Mouse (Mus musculus) limb, embryonic 13.5 days (tissue): ENCODE results near the gene Kat5. TPM values are rescaled to one million over a fixed set of nuclear protein-coding genes. Genes with fewer than 3 reads are reported as not detected.

ENCODE experiments used
- ATAC-seq: fragments of 200-750 bp; cut with Nextera tagmentation; 2 replicates; pipeline ENCODE4 v1.8.0; 2017; ENCODE audit warnings: low read depth, moderate number of reproducible peaks, moderate TSS enrichment; ENCODE audit not compliant: low FRiP score
- H3K27ac ChIP-seq: fragments of 300-500 bp; sonication (generic); 2 replicates; pipeline ENCODE4 v1.5.1; 2015; ENCODE audit warnings: inconsistent platforms, mild to moderate bottlenecking, moderate library complexity
- H3K27me3 ChIP-seq: fragments of 300-500 bp; sonication (generic); 2 replicates; pipeline ENCODE4 v1.6.1; 2015; ENCODE audit warnings: mild to moderate bottlenecking, inconsistent platforms
- H3K36me3 ChIP-seq: fragments of 300-500 bp; sonication (generic); 2 replicates; pipeline ENCODE4 v1.6.1; 2015; ENCODE audit warnings: inconsistent platforms, mild to moderate bottlenecking, moderate library complexity
- H3K4me1 ChIP-seq: fragments of 300-500 bp; sonication (generic); 2 replicates; pipeline ENCODE4 v1.6.1; 2015; ENCODE audit warnings: inconsistent platforms
- H3K4me2 ChIP-seq: fragments of 300-500 bp; sonication (generic); replicated peaks from 2 replicates; pipeline ENCODE4 v1.6.1; 2015; ENCODE audit warnings: inconsistent platforms, mild to moderate bottlenecking, moderate library complexity
- H3K4me3 ChIP-seq: fragments of 300-500 bp; sonication (generic); 2 replicates; pipeline ENCODE4 v1.5.1; 2015; ENCODE audit warnings: moderate library complexity, mild to moderate bottlenecking, inconsistent platforms
- H3K9ac ChIP-seq: fragments of 300-500 bp; sonication (generic); 2 replicates; pipeline ENCODE4 v1.6.1; 2015; ENCODE audit warnings: mild to moderate bottlenecking, inconsistent platforms
- H3K9me3 ChIP-seq: fragments of 300-500 bp; sonication (generic); 2 replicates; pipeline ENCODE4 v1.6.1; 2016; ENCODE audit warnings: inconsistent platforms
- whole genome bisulfite sequencing: fragments of 180-500 bp; shearing (Covaris S2); methylation state at CpG from one replicate; pipeline ENCODE4 v1.1.7; 2015; 5-methylcytosine and 5-hydroxymethylcytosine counted together
- polyA plus RNA-seq: library from polyadenylated mRNA; unstranded; fragments of >200 nt; fragmentation: Nextera tagmentation; extraction: Ambion mirVana; gene quantifications from 2 replicates; pipeline ENCODE4 v1.2.1, GENCODE M21; 2015

Gene Kat5
- polyA plus RNA-seq, 1 experiment from 2014 or later: 61.5 TPM

DNA sequence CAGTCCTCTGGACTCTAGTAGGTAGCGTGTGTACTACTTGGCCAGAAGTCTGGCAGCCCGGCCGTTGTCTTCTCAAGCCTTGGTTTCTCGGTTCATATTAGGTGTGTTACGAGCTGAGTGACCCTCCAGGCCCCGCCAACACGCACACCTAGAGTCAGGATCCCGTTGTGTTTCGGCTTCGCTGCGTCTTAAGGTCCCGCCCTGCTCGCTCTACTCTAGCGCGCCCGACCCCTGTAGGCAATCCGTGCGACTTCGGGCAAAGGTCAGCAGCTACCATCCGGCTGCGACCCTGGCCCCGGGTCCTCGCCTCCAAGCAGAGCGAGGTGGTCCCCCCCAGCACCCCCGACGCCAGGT is 42.9 kb downstream of the Kat5 start:
- peaks cover 14% of the 10 kb centered on the region for H3K36me3 ChIP-seq
- peaks cover 18% of the 10 kb centered on the region for H3K4me1 ChIP-seq
- peaks cover 60% of the 10 kb centered on the region for H3K27me3 ChIP-seq
- peak overlapping the region; percentile 91 for H3K4me2 ChIP-seq
- peak overlapping the region; percentile 73 for H3K4me3 ChIP-seq
- H3K27ac ChIP-seq: peak overlapping the region; percentile 52
- no peaks in the 10 kb centered on the region for H3K9me3 ChIP-seq
- 0 out of 2 replicates have a peak, but pooled peaks have one; percentile 3 for ATAC-seq
- 2% methylated on average over 26 of the region's 26 CpGs for whole genome bisulfite sequencing
- peak overlapping the region; percentile 79 for H3K9ac ChIP-seq

DNA sequence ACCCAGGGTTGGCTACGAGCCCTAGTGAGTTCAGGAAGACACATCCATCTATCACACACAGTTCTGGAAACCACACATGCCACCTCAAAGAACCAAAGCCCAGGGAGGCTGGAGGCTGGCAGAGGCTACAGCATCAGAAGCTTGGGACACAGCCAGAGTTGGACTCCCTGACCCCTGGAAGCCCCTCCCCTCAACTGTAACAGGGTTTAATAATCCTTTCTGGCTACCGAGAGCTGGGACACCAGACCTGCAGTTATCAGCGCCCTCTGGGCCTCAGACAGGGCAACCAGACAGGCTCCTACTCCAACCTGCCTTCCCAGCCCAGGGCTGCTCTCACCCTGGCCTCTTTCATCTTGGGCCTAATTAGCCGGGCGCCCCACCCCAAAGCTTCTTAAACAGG is 43.7 kb downstream of the Kat5 start:
- Histone ChIP-seq H3K9ac (no peak overlapping the region), H3K36me3 (peaks cover 14% of the 10 kb centered on the region; the same call in 1 of the 2 replicates), H3K4me1 (peaks cover 18% of the 10 kb centered on the region), H3K4me3 (no peak overlapping the region), H3K27ac (no peak overlapping the region), H3K4me2 (peak overlapping the region; percentile 91), H3K27me3 (peaks cover 69% of the 10 kb centered on the region), H3K9me3 (no peaks in the 10 kb centered on the region)
- ATAC-seq: no peak
- WGBS: 51% methylated on average over 5 of the region's 5 CpGs

DNA sequence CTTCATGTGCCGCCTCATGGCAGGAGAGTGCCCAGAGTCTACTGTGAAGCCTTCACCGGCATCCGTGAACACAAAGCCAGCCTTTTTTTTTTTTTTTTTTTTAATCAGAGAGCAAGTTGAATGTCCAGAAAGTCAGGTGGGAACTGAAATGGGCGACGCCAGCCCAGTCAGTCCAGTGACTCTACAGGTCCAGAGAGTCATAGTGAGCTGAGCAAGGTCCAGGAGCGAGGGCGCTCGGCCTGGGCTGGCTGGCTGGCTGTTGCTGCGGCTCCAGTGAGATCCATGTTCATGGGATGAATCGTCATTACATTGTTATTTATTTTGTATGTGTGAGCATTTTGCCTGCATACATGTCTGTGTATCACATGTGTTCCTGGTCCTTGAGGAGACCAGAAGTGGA is 47.3 kb downstream of the Kat5 start:
- Histone ChIP-seq H3K9me3 (no peaks in the 10 kb centered on the region), H3K4me2 (no peak overlapping the region), H3K9ac (no peak overlapping the region), H3K36me3 (no peaks in the 10 kb centered on the region), H3K4me3 (no peak overlapping the region), H3K4me1 (peaks cover 30% of the 10 kb centered on the region), H3K27me3 (peaks cover 92% of the 10 kb centered on the region), H3K27ac (no peak overlapping the region)
- 87% methylated on average over 10 of the region's 10 CpGs for WGBS
- ATAC-seq: no peak

DNA sequence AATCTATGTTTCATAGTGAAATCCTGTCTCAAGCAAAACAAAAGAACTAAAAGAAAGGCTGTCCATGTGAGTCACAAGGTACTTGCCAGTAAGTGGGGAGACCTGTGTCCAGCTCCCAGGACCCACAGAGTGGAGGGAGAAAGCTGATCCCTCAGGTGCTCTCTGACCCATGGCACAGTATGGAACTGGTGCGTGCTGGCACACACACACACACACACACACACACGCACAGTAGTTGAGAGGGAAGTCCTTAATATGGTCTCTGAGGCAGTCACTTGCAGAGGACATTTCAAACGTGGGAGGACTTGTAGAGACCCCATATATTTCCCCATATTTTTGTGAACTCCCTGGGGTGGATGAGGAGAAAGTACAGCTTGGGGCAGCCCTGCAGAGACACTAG is 48.2 kb downstream of the Kat5 start:
- Histone ChIP-seq H3K4me3 (no peak overlapping the region), H3K27ac (no peak overlapping the region), H3K36me3 (no peaks in the 10 kb centered on the region), H3K4me1 (peaks cover 25% of the 10 kb centered on the region), H3K9me3 (no peaks in the 10 kb centered on the region), H3K9ac (no peak overlapping the region), H3K27me3 (peaks cover 99% of the 10 kb centered on the region), H3K4me2 (no peak overlapping the region)
- ATAC-seq: no peak
- 53% methylated on average over 3 of the region's 3 CpGs for WGBS

DNA sequence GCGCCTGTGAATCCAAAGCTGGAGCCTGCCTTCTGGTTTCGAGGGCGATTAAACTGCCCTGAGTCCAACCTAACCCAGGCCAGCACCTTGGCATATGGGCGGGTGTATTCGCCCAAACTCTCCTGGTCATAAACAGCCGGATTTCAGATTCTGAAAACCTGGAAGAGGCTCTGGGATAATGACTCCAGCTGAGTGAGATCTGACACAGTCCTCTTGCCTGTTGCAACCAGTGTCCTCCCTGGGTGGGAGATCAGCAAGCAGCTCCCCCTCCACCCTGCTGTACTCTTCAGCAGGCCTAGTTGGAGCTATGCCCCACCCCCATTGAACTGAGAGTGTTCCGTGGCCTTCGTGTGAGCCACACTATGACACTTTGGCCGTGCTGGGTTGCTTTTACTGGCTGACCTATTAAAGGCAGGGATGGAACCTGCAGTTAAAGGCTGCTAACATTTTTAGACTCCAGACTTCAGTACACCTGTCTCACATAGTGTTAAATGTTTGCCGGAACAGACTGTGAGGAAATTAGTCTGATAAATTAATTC is 48.7 kb downstream of the Kat5 start:
- Histone ChIP-seq H3K36me3 (no peaks in the 10 kb centered on the region), H3K4me2 (peak overlapping the region; percentile 81), H3K9ac (peak overlapping the region; percentile 31; the same call in 1 of the 2 replicates), H3K4me3 (peak overlapping the region; percentile 48), H3K27me3 (peaks cover 99% of the 10 kb centered on the region), H3K27ac (no peak overlapping the region), H3K9me3 (no peaks in the 10 kb centered on the region), H3K4me1 (peaks cover 23% of the 10 kb centered on the region)
- ATAC-seq: no peak
- 13% methylated on average over 10 of the region's 10 CpGs for WGBS

DNA sequence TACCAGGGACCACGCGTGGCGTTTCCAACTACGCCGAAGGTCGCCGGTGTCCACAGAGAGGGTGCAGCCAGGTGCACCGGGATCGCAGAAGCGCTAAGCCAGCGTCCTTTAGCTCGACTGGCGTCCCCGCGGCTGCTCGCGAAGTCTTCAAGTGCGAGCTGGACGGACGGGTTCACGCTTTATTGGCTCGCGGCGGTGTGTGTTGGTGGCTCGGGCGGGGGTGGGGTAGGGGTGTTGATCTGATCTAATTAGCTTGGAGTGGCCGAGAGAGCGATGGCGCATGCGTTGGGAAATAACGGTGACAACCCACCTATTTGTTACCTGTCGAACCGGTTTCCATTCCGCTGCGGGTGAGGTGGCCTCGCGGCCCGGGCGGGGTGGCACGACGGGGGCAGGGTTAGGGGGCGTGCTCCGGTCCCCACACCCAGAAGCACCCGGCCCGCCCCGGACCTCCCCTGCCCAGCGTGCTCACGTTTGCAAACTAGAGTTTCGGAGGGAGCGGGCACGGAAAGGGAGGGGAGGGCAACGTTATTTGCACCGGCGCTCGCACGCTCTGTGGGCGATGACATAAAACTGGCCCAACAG is 49.5 kb downstream of the Kat5 start, which contains the start of gene Ovol1:
Gene Ovol1 (minus strand): TSS at position 190 of the 585 bp plus-strand sequence.
- Histone ChIP-seq H3K27ac (no peak within 1 kb of the TSS), H3K9ac (peak within 1 kb of the TSS; percentile 58), H3K27me3 (peaks cover 99% of the 10 kb centered on the region), H3K9me3 (no peaks in the 10 kb centered on the region), H3K4me2 (peak within 1 kb of the TSS; percentile 81), H3K4me1 (peaks cover 23% of the 10 kb centered on the region), H3K4me3 (peak within 1 kb of the TSS; percentile 48), H3K36me3 (no peaks in the 10 kb centered on the region)
- WGBS: under 1% methylated on average over 57 of the region's 57 CpGs
- ATAC-seq: no peak

DNA sequence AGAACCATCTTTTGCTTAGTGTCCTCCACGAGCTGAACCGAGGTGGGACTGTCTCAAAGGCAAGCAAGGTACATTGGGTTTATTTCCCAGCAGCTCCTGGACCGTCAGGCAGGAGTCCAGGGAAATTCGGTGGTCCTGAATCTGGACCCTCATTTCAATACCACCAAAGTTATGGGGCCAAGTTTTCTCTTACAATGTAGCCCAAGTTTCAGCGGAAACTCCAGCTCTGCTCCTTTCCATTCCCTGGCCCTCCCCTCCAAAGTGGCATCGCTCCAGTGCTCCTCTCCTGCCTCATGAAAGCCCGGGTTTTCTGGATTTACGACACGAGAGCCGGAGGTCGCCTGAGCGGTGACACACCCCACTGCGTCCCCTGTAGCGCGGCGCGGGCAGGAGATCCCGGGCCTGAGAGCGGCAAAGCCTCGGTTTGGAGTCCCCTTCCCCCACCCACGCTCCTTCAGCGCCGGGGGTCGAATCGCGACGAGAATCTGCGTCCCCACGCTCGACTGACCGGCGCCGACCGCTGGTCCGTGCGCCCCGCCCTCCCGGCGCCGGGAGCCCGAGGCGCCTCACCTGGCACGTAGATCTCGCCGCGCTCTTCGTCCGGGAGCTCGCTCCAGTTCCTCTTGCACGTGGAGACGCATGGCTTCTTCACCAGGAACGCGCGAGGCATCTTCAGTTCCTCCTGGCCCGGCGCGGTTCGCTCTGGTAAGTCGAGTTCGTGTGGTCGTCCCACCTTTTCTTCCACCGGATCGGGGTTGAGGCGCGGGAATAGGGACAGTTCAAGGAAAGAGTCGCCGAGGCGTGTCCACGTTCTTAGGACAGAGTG is 50.2 kb downstream of the Kat5 start:
- under 1% methylated on average over 69 of the region's 69 CpGs for WGBS
- H3K27ac ChIP-seq: no peak overlapping the region
- no peaks in the 10 kb centered on the region for H3K36me3 ChIP-seq
- no peak for ATAC-seq
- H3K9ac ChIP-seq: peak overlapping the region; percentile 58; the same call in 1 of the 2 replicates
- H3K4me2 ChIP-seq: peak overlapping the region; percentile 81
- H3K27me3 ChIP-seq: peaks cover 97% of the 10 kb centered on the region
- H3K4me1 ChIP-seq: peaks cover 23% of the 10 kb centered on the region
- no peaks in the 10 kb centered on the region for H3K9me3 ChIP-seq
- peak overlapping the region; percentile 48 for H3K4me3 ChIP-seq

DNA sequence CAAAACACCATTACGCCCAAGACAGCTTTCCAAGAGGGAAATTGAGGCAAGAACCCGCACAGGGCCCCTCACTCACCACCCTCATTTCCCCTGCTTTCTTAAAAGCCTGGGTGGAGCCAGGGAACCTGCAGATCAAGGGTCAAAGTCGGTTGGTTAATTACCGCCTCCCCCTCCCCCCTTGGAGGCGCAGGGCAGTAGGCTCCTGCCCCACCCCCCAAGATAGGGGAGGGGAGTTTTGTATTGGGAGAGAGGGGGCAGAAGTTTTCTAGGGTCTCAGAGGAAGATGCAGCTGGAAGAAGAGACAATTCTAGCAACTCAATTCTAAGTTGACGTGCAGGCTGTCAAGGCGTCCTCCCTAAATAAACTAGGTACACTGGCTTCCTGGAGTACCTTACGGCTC is 50.8 kb downstream of the Kat5 start:
- peak overlapping the region; percentile 48 for H3K4me3 ChIP-seq
- H3K9ac ChIP-seq: no peak overlapping the region
- peak overlapping the region; percentile 81 for H3K4me2 ChIP-seq
- no peaks in the 10 kb centered on the region for H3K36me3 ChIP-seq
- H3K27ac ChIP-seq: no peak overlapping the region
- peaks cover 92% of the 10 kb centered on the region for H3K27me3 ChIP-seq
- 11% methylated on average over 8 of the region's 8 CpGs for WGBS
- peaks cover 23% of the 10 kb centered on the region for H3K4me1 ChIP-seq
- H3K9me3 ChIP-seq: no peaks in the 10 kb centered on the region
- ATAC-seq: no peak

DNA sequence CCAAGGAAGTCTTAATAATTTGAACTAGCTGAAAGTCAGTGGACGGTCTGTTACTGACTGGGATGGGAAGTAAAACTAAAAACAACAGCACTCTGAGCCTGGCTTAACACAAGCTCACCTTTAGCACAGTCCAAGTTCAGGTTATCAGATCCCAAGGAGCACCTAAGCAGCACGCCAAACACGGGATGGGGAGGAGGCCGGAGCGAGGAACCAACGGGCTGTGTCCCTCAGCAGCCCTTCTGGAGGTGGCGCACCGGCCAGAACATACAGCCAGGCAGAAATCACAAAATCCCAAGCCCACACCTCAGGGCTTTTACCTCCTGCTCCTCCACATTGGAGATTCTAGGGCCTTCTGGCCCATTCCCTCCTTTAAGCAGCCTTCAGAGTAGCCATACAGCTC is 51.3 kb downstream of the Kat5 start:
- H3K9me3 ChIP-seq: no peaks in the 10 kb centered on the region
- 57% methylated on average over 8 of the region's 8 CpGs for WGBS
- 0 out of 2 replicates have a peak overlapping the region, but pooled peaks have one; percentile 3 for H3K4me2 ChIP-seq
- ATAC-seq: no peak
- peak overlapping the region; percentile 48 for H3K4me3 ChIP-seq
- peaks cover 23% of the 10 kb centered on the region for H3K4me1 ChIP-seq
- peaks cover 92% of the 10 kb centered on the region for H3K27me3 ChIP-seq
- no peak overlapping the region for H3K27ac ChIP-seq
- no peak overlapping the region for H3K9ac ChIP-seq
- H3K36me3 ChIP-seq: no peaks in the 10 kb centered on the region

DNA sequence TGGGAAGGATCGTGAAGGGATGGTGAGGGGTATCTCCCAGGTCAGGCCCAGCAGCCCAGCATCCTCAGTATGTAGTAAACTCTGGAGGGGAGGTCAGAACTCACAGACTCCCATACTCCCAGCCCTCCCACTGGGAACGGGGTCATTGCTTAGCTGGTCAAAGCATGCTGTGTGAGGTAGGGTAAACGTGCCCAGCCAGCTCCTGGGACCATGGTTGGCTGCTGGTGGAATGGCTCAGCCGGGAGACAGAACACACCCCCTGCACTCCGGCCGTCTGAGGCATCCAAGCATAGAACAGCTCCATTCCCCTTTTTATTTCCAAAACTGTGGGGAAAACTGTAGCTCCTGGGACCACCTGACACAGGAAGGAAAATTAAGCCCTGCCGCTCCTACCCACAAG is 51.9 kb downstream of the Kat5 start:
- Histone ChIP-seq H3K4me3 (no peak overlapping the region), H3K4me1 (peaks cover 23% of the 10 kb centered on the region), H3K9me3 (no peaks in the 10 kb centered on the region), H3K27ac (no peak overlapping the region), H3K4me2 (0 out of 2 replicates have a peak overlapping the region, but pooled peaks have one; percentile 7), H3K36me3 (no peaks in the 10 kb centered on the region), H3K27me3 (peaks cover 86% of the 10 kb centered on the region), H3K9ac (no peak overlapping the region)
- ATAC-seq: no peak
- WGBS: 41% methylated on average over 7 of the region's 7 CpGs

DNA sequence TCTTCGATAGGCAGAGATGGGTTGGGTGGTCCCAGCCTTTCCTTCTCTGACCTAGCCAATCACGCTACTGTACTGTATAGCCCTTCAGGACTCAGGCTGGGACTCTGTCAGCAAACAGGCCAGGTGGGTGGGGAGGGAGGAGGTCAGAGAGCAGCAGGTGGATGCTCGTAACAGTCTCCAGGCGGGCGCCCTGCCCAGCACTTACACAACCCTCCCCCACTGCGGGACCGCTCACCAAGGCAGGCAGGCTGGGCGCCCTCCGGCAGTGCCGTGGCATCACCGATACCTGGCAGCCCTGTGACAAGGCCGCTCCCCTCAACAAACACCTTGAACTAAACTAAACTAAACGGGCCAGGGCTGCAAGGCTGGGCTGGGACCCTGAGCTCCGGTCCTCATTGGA is 55.8 kb downstream of the Kat5 start:
- Histone ChIP-seq H3K27me3 (peaks cover 56% of the 10 kb centered on the region), H3K27ac (no peak overlapping the region), H3K9me3 (no peaks in the 10 kb centered on the region), H3K36me3 (no peaks in the 10 kb centered on the region), H3K4me2 (no peak overlapping the region), H3K4me3 (no peak overlapping the region), H3K9ac (no peak overlapping the region), H3K4me1 (peaks cover 3% of the 10 kb centered on the region)
- no peak for ATAC-seq
- 63% methylated on average over 14 of the region's 14 CpGs for WGBS

DNA sequence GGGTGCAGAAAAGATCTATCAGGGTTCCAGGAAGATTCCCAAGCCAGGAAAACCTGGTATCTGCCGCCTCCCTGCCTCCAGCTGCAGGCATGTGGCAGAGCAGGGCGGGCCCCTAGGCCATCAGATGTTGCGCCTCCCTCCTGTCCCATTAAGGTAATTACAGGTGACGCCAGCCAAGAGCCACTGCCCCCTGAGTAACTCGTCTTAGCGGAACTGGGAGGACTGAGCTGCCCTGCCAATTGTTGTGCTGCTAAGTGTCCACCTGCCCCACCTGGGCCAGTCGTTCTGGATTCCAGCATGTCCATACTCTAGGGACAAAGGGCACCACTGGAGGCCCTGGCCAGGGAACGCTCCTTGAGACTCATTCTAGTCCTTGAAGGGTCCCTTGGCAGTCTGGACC is 56.2 kb downstream of the Kat5 start:
- H3K27me3 ChIP-seq: peaks cover 52% of the 10 kb centered on the region
- H3K9me3 ChIP-seq: no peaks in the 10 kb centered on the region
- H3K36me3 ChIP-seq: no peaks in the 10 kb centered on the region
- ATAC-seq: no peak
- H3K27ac ChIP-seq: no peak overlapping the region
- H3K4me3 ChIP-seq: no peak overlapping the region
- 53% methylated on average over 8 of the region's 8 CpGs for WGBS
- H3K9ac ChIP-seq: no peak overlapping the region
- H3K4me2 ChIP-seq: no peak overlapping the region
- H3K4me1 ChIP-seq: no peaks in the 10 kb centered on the region
